Mouse (Mus musculus) forebrain, embryonic 16.5 days (tissue): ENCODE data around the gene 1700013G24Rik. TPM values are rescaled to one million over a fixed set of nuclear protein-coding genes. Genes with fewer than 3 reads are reported as not detected.
A peak's percentile ranks its signal among the peaks of the same experiment; 100 is the strongest.

ENCODE experiments used
- ATAC-seq: fragments of 200-750 bp; cut with Nextera tagmentation; 2 replicates; pipeline ENCODE4 v1.8.0; 2017; ENCODE audit warnings: mild to moderate bottlenecking, moderate library complexity
- H3K27ac ChIP-seq: fragments of 300-500 bp; sonication (generic); 2 replicates; pipeline ENCODE4 v1.5.1; 2014; ENCODE audit warnings: low read length, control low read depth
- H3K27me3 ChIP-seq: fragments of 300-500 bp; sonication (generic); replicated peaks from 2 replicates; pipeline ENCODE4 v1.6.1; 2014; ENCODE audit warnings: low read length; ENCODE audit not compliant: control insufficient read depth, insufficient read depth
- H3K36me3 ChIP-seq: fragments of 300-500 bp; sonication (generic); 2 replicates; pipeline ENCODE4 v1.6.1; 2014; ENCODE audit not compliant: control insufficient read depth, insufficient read depth
- H3K4me1 ChIP-seq: fragments of 300-500 bp; sonication (generic); replicated peaks from 2 replicates; pipeline ENCODE4 v1.6.1; 2014; ENCODE audit warnings: low read length; ENCODE audit not compliant: control insufficient read depth, insufficient read depth
- H3K4me2 ChIP-seq: fragments of 300-500 bp; sonication (generic); 2 replicates; pipeline ENCODE4 v1.6.1; 2014; ENCODE audit warnings: mild to moderate bottlenecking, low read length, control low read depth
- H3K4me3 ChIP-seq: fragments of 300-500 bp; sonication (generic); replicated peaks from 2 replicates; pipeline ENCODE4 v1.5.1; 2014; ENCODE audit warnings: mild to moderate bottlenecking, low read length, control low read depth
- H3K9ac ChIP-seq: fragments of 300-500 bp; sonication (generic); replicated peaks from 2 replicates; pipeline ENCODE4 v1.6.1; 2014; ENCODE audit warnings: low read depth, low read length, control low read depth
- H3K9me3 ChIP-seq: fragments of 300-500 bp; sonication (generic); 2 replicates; pipeline ENCODE4 v1.6.1; 2016; ENCODE audit warnings: low read length; ENCODE audit not compliant: control insufficient read depth
- WGBS: fragments of 180-500 bp; shearing (Covaris S2); extraction: QIAGEN DNeasy Blood & Tissue Kit; methylation state at CpG from one replicate; pipeline ENCODE4 v1.1.7; 2014; 5-methylcytosine and 5-hydroxymethylcytosine counted together
- polyA plus RNA-seq: library from polyadenylated mRNA; unstranded; fragments of >200 nt; fragmentation: Nextera tagmentation; extraction: Ambion mirVana; gene quantifications from 2 replicates; pipeline ENCODE4 v1.2.1, GENCODE M21; 2015

1700013G24Rik gene
- polyA plus RNA-seq, 1 experiment from 2014 or later: not detected

- no peak for ATAC-seq
- WGBS: 86% methylated on average over 8 of the region's 8 CpGs
These were observed 16.0 kb upstream of the 1700013G24Rik start for GRCm38 (mm10) chr4:137436979-137437669.

GRCm38 (mm10) chr4:137438842-137439241, 14.2 kb upstream of the 1700013G24Rik start:
- no peaks in the 10 kb centered on the region for H3K36me3 ChIP-seq
- no peaks in the 10 kb centered on the region for H3K27me3 ChIP-seq
- no peak for ATAC-seq
- no peak overlapping the region for H3K4me3 ChIP-seq
- no peaks in the 10 kb centered on the region for H3K9me3 ChIP-seq
- H3K9ac ChIP-seq: no peak overlapping the region
- no peak overlapping the region for H3K27ac ChIP-seq
- H3K4me2 ChIP-seq: no peak overlapping the region
- WGBS: 88% methylated on average over 8 of the region's 8 CpGs
- H3K4me1 ChIP-seq: no peaks in the 10 kb centered on the region

More at GRCm38 (mm10) chr4:137436979-137437669, 16.0 kb upstream of the 1700013G24Rik start:
- Histone ChIP-seq H3K9me3 (no peaks in the 10 kb centered on the region), H3K9ac (no peak overlapping the region), H3K4me3 (no peak overlapping the region), H3K27ac (no peak overlapping the region), H3K4me2 (no peak overlapping the region), H3K4me1 (no peaks in the 10 kb centered on the region), H3K36me3 (no peaks in the 10 kb centered on the region), H3K27me3 (no peaks in the 10 kb centered on the region)

- H3K4me1 ChIP-seq: no peaks in the 10 kb centered on the region
- H3K9ac ChIP-seq: no peak overlapping the region
- H3K4me3 ChIP-seq: no peak overlapping the region
- H3K36me3 ChIP-seq: no peaks in the 10 kb centered on the region
- H3K4me2 ChIP-seq: no peak overlapping the region
- ATAC-seq: no peak
- H3K27me3 ChIP-seq: no peaks in the 10 kb centered on the region
- no peaks in the 10 kb centered on the region for H3K9me3 ChIP-seq
- no peak overlapping the region for H3K27ac ChIP-seq
- WGBS: 83% methylated on average over 4 of the region's 4 CpGs
These were observed 11.8 kb upstream of the 1700013G24Rik start for GRCm38 (mm10) chr4:137441332-137441731.

- Histone ChIP-seq H3K27me3 (no peaks in the 10 kb centered on the region), H3K9ac (no peak overlapping the region), H3K36me3 (no peaks in the 10 kb centered on the region), H3K4me3 (no peak overlapping the region), H3K4me2 (peak overlapping the region; percentile 24), H3K9me3 (no peaks in the 10 kb centered on the region), H3K4me1 (peaks cover 8% of the 10 kb centered on the region), H3K27ac (no peak overlapping the region)
- no peak for ATAC-seq
- WGBS: 31% methylated on average over 5 of the region's 5 CpGs
These were observed 9.5 kb upstream of the 1700013G24Rik start for GRCm38 (mm10) chr4:137443625-137444024.

GRCm38 (mm10) chr4:137445881-137446280, 7.2 kb upstream of the 1700013G24Rik start:
- Histone ChIP-seq H3K9ac (no peak overlapping the region), H3K4me3 (no peak overlapping the region), H3K9me3 (no peaks in the 10 kb centered on the region), H3K27ac (no peak overlapping the region), H3K36me3 (no peaks in the 10 kb centered on the region), H3K4me2 (no peak overlapping the region), H3K4me1 (peaks cover 10% of the 10 kb centered on the region), H3K27me3 (no peaks in the 10 kb centered on the region)
- ATAC-seq: no peak
- WGBS: 93% methylated on average over 4 of the region's 4 CpGs

- Histone ChIP-seq H3K4me2 (no peak overlapping the region), H3K4me1 (peaks cover 10% of the 10 kb centered on the region), H3K27ac (no peak overlapping the region), H3K36me3 (no peaks in the 10 kb centered on the region), H3K27me3 (no peaks in the 10 kb centered on the region), H3K9me3 (no peaks in the 10 kb centered on the region), H3K9ac (no peak overlapping the region), H3K4me3 (no peak overlapping the region)
- no peak for ATAC-seq
- WGBS: 67% methylated on average over 7 of the region's 7 CpGs
These were observed 5.5 kb upstream of the 1700013G24Rik start for GRCm38 (mm10) chr4:137447363-137448196.

GRCm38 (mm10) chr4:137448197-137448596, 4.9 kb upstream of the 1700013G24Rik start:
- no peak for ATAC-seq
- Histone ChIP-seq H3K27me3 (no peaks in the 10 kb centered on the region), H3K9ac (no peak overlapping the region), H3K4me3 (no peak overlapping the region), H3K36me3 (no peaks in the 10 kb centered on the region), H3K4me2 (no peak overlapping the region), H3K4me1 (peaks cover 10% of the 10 kb centered on the region), H3K27ac (no peak overlapping the region), H3K9me3 (no peaks in the 10 kb centered on the region)
- WGBS: 8% methylated on average over 6 of the region's 6 CpGs

- no peak for ATAC-seq
- Histone ChIP-seq H3K4me2 (no peak overlapping the region), H3K9me3 (no peaks in the 10 kb centered on the region), H3K27me3 (no peaks in the 10 kb centered on the region), H3K9ac (no peak overlapping the region), H3K27ac (no peak overlapping the region), H3K36me3 (no peaks in the 10 kb centered on the region), H3K4me3 (no peak overlapping the region), H3K4me1 (peaks cover 10% of the 10 kb centered on the region)
- 47% methylated on average over 2 of the region's 2 CpGs for WGBS
These were observed 4.4 kb upstream of the 1700013G24Rik start for GRCm38 (mm10) chr4:137448641-137449040.

- no peak overlapping the region for H3K27ac ChIP-seq
- no peak for ATAC-seq
- no peak overlapping the region for H3K4me3 ChIP-seq
- H3K9me3 ChIP-seq: no peaks in the 10 kb centered on the region
- no peak overlapping the region for H3K4me2 ChIP-seq
- H3K9ac ChIP-seq: no peak overlapping the region
- 83% methylated on average over 2 of the region's 2 CpGs for WGBS
- H3K36me3 ChIP-seq: no peaks in the 10 kb centered on the region
- H3K4me1 ChIP-seq: peaks cover 10% of the 10 kb centered on the region
- no peaks in the 10 kb centered on the region for H3K27me3 ChIP-seq
These were observed 4.0 kb upstream of the 1700013G24Rik start for GRCm38 (mm10) chr4:137449132-137449531.
